Mouse (Mus musculus): ENCODE measurements around the gene Sult5a1.
A peak's percentile ranks its signal among the peaks of the same experiment; 100 is the strongest.

The Sult5a1 gene

GRCm38 (mm10) chr8:123100288-123100687, 57.8 kb downstream of the Sult5a1 start:
- no peak for DNase-seq

- DNase-seq: peak in 1 of 2 experiments; percentile 66
Measured at GRCm38 (mm10) chr8:123097786-123098584, 60.1 kb downstream of the Sult5a1 start.

GRCm38 (mm10) chr8:123097216-123097615, 60.9 kb downstream of the Sult5a1 start:
- DNase-seq: no peak
